Mouse (Mus musculus) myocyte (in vitro differentiated cells): ENCODE measurements around the gene Man2a2. TPM values are rescaled to one million over a fixed set of nuclear protein-coding genes. Genes with fewer than 3 reads are reported as not detected.

Experiments
- H3K27me3 ChIP-seq: one replicate; pipeline ENCODE4 v1.6.1; 2011; ENCODE audit not compliant: control insufficient read depth, insufficient read depth, insufficient read length
- H3K36me3 ChIP-seq: one replicate; pipeline ENCODE4 v1.6.1; 2011; ENCODE audit not compliant: control insufficient read depth, insufficient read depth
- H3K4me2 ChIP-seq: one replicate; pipeline ENCODE4 v1.6.1; 2011; ENCODE audit warnings: low read depth, control low read depth
- H3K4me3 ChIP-seq: one replicate; pipeline ENCODE4 v1.5.1; 2011; ENCODE audit warnings: mild to moderate bottlenecking, control low read depth, moderate library complexity
- H3K79me2 ChIP-seq: one replicate; pipeline ENCODE4 v1.6.1; 2011; ENCODE audit not compliant: control insufficient read depth, insufficient read depth
- H3ac ChIP-seq: one replicate; pipeline ENCODE4 v1.6.1; 2011; ENCODE audit not compliant: control insufficient read depth, insufficient read length
- CEBPB ChIP-seq: IDR thresholded peaks from 2 replicates; pipeline ENCODE4 v1.6.1; 2011; ENCODE audit warnings: mild to moderate bottlenecking, moderate library complexity; ENCODE audit not compliant: poor library complexity, insufficient read depth, severe bottlenecking
- E2F4 ChIP-seq: IDR thresholded peaks from one replicate; pipeline ENCODE4 v1.6.1; 2011; ENCODE audit warnings: mild to moderate bottlenecking, control low read depth, moderate library complexity; ENCODE audit not compliant: insufficient read depth
- MAX ChIP-seq: IDR thresholded peaks from one replicate; pipeline ENCODE4 v1.6.1; 2011; ENCODE audit warnings: low read depth, mild to moderate bottlenecking, control low read depth
- MYOD1 ChIP-seq, 3 experiments: IDR thresholded peaks; one replicate each; pipeline ENCODE4 v1.6.1; 2011; ENCODE audit warnings: control low read depth in 2 of 3, low read depth in 2 of 3, mild to moderate bottlenecking in 2 of 3, moderate library complexity in 1 of 3; ENCODE audit not compliant: insufficient read length in 2 of 3, control insufficient read depth in 1 of 3
- MYOG ChIP-seq, 3 experiments: IDR thresholded peaks; one replicate each; pipeline ENCODE4 v1.6.1; 2011; ENCODE audit warnings: control low read depth in 2 of 3, low read depth in 2 of 3, mild to moderate bottlenecking in 2 of 3; ENCODE audit not compliant: insufficient read length in 2 of 3, control insufficient read depth in 1 of 3, insufficient read depth in 1 of 3
- POLR2A ChIP-seq: IDR thresholded peaks from one replicate; pipeline ENCODE4 v1.6.1; 2011; ENCODE audit warnings: low read depth, mild to moderate bottlenecking, control low read depth, moderate library complexity; ENCODE audit not compliant: insufficient read length
- POLR2AphosphoS2 ChIP-seq: IDR thresholded peaks from one replicate; pipeline ENCODE4 v1.6.1; 2011; ENCODE audit warnings: low read depth, control low read depth; ENCODE audit not compliant: insufficient read length
- REST ChIP-seq: IDR thresholded peaks from one replicate; pipeline ENCODE4 v1.6.1; 2011; ENCODE audit warnings: mild to moderate bottlenecking, control low read depth, moderate library complexity; ENCODE audit not compliant: insufficient read depth, insufficient read length
- SRF ChIP-seq: IDR thresholded peaks from one replicate; pipeline ENCODE4 v1.6.1; 2011; ENCODE audit warnings: low read depth; ENCODE audit not compliant: control insufficient read depth, insufficient read length
- TCF12 ChIP-seq: IDR thresholded peaks from one replicate; pipeline ENCODE4 v1.6.1; 2011; ENCODE audit warnings: mild to moderate bottlenecking, control low read depth; ENCODE audit not compliant: poor library complexity, insufficient read depth, severe bottlenecking
- TCF3 ChIP-seq: IDR thresholded peaks from one replicate; pipeline ENCODE4 v1.6.1; 2011; ENCODE audit warnings: low read depth, control low read depth; ENCODE audit not compliant: insufficient read length
- USF1 ChIP-seq: IDR thresholded peaks from one replicate; pipeline ENCODE4 v1.6.1; 2011; ENCODE audit warnings: low read depth, mild to moderate bottlenecking, control low read depth, moderate library complexity
- polyA plus RNA-seq: library from polyadenylated mRNA; unstranded; fragments of >200 nt; fragmentation: generic; extraction: Trizol; gene quantifications from one replicate; pipeline ENCODE4 v1.2.1, GENCODE M21; 2012; ENCODE audit warnings: missing spikeins

Man2a2 gene
- polyA plus RNA-seq, 1 experiment = 35.7 TPM

DNA sequence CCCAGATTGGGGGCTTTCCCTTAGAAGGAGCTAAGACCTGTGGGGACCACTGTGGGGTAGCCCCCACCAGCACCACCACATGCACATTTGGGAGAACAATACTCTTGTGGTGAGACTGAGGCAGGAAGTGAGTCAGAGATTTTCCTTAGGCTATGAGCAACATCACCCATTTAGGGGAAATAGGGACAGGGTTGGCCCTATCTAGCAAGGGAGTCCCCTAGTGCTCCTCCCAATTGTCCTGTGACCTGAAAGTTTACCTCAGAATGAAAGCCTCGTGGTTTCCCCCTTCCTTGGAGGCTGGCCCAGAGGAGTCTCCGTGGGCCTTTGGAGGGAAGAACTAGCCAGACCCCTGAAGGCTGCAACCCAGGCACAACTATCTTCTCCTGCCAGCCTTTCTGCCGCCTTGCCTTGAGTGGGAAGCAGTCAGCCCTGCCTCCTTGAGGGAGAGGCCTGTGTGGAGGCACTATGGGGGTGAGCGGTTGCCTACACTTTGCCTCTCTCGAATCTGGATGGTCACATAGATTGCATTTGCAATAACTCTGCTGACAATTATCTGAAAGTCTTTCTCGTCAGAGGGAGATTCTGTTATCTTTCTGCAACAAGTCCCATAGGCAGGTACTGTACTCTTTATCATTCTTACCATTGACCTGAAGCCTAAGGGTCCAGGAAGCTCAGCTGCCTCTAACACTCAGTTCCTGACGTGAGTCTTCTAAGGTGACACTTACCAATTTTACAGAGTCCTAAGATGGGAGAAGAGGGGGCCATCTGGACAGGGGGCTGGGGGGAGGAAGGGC is 33.1 kb upstream of the Man2a2 start:
- peaks cover 27% of the 10 kb centered on the region for H3K79me2 ChIP-seq
- H3K4me2 ChIP-seq = peak overlapping the region; percentile 94
- H3K4me3 ChIP-seq = peak overlapping the region; percentile 61

DNA sequence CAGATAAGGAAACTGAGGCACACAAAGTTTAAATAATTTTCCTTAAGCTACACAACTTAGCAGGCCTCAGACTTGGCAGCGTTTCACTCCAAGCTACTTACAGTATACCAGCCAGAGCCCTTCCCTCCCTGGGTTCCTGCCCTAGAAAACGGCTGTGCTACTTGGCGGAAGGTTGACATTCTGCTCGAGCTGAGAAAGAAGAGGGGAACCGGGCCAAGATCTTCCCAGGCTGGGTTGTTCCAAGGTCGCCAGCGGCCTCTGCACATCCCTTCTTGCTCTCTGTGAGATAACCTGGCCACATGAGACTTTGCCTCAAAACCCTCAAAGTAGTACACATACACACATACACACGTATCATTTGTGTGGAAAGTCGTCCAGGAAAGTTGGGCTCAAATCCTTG is 32.4 kb upstream of the Man2a2 start:
- H3K79me2 ChIP-seq = peaks cover 35% of the 10 kb centered on the region
- H3K4me3 ChIP-seq = peak overlapping the region; percentile 61
- H3K4me2 ChIP-seq = peak overlapping the region; percentile 94
- peak overlapping the region; percentile 97 for H3ac ChIP-seq
- no peaks in the 10 kb centered on the region for H3K36me3 ChIP-seq
- TF ChIP-seq MAX = no peak
- TF ChIP-seq USF1 = no peak
- TF ChIP-seq E2F4 = no peak
- no peak for TF ChIP-seq POLR2A
- TF ChIP-seq REST = no peak
- no peaks in the 10 kb centered on the region for H3K27me3 ChIP-seq

More for the DNA sequence above, 33.1 kb upstream of the Man2a2 start:
- Histone ChIP-seq H3ac (no peak overlapping the region), H3K27me3 (no peaks in the 10 kb centered on the region), H3K36me3 (no peaks in the 10 kb centered on the region)
- TF ChIP-seq POLR2AphosphoS2 (peak; percentile 39), TCF3 (no peak), USF1 (no peak), SRF (no peak), CEBPB (peak; percentile 41; the same call in 1 of the 2 replicates), E2F4 (no peak)

DNA sequence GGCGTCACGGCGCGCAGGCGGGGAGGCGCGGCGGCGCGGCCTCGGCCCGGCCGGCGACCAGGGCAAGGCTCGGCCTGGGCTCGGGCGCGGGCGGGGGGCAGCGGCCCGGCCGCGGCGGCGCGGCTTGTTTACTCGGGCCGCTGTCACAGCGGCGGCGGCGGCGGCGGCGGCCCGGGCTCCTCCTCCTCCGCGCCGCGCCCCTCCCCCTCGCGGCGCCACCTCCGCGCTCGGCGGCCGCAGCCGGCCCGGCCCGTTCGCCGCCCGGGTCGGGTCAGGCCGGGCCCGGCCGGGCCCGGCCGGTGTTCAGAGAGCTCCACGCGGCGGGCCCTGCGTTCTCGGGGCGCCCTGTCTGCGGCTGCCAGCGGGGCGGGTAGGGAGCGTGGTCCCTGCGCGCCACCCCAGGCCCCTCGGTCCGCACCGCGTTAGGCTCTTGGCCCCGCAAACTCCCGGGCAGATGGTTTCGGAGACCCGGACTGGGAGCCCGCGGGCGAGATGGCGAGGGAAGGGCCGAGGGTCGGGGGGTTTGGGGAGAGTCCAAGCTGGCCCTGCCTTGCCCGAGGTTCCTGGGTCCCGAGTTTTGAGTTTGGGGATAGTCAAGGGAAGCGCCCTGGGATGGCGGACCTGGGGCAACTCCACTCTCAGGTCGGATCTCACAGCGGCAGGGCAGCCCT is 31.6 kb upstream of the Man2a2 start:
- H3K4me2 ChIP-seq = peak overlapping the region; percentile 94
- no peaks in the 10 kb centered on the region for H3K36me3 ChIP-seq
- H3K4me3 ChIP-seq = peak overlapping the region; percentile 61
- TF ChIP-seq CEBPB (no peak), REST (no peak), POLR2AphosphoS2 (peak; percentile 46), TCF3 (no peak), USF1 (no peak), POLR2A (peak; percentile 68), MYOD1 (IDR thresholded peaks at IDR 0.05; ENCODE audit: control insufficient read depth in 1 of 3, insufficient read length in 2 of 3, low read depth in 2 of 3) (no peak), SRF (no peak), TCF12 (no peak), MAX (no peak), MYOG (IDR thresholded peaks at IDR 0.05; ENCODE audit: control insufficient read depth in 1 of 3, insufficient read depth in 1 of 3, insufficient read length in 2 of 3, low read depth in 2 of 3) (no peak), E2F4 (no peak)
- H3K27me3 ChIP-seq = no peaks in the 10 kb centered on the region
- H3K79me2 ChIP-seq = peaks cover 38% of the 10 kb centered on the region
- H3ac ChIP-seq = peak overlapping the region; percentile 97

DNA sequence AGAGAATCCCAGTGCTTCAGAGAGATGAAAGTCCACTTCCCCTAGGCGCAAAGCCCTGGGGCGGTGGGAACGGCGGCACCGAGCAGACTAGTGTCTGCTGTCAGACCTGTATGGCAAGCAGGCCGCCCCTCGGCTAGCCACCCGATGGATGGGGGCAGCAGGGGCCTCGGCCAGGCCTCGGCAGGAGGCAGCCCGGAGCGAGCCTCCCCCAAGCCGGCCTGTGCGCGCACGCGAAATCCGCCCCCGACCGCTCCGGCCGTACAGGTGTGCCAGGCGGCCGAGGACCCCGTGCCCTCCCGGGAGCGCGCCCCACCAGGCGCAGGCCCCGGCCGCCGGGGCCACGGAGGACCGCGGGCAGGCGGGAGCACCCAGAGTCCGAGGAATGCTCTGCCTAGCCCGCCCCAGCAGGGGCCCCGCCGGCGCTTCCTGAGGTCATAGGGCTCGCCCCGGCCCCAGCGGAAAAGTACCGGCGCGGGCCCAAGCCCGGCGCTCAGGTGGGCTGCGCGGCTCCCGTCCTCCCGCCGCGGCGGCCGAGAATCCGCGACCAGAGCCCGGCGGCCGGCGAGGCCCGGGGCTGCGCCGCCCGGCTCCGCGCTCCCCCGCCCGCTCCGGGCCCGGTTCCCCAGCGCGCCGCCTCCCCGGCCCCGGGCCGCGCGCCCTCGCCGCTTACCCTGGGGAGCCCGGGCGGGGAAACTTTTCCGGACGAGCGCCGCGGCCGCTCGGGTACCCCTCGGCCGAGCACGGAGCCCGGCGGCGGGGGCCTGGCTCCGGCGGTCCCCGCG is 30.9 kb upstream of the Man2a2 start:
- Histone ChIP-seq H3K4me2 (peak overlapping the region; percentile 88), H3K36me3 (peaks cover 5% of the 10 kb centered on the region), H3K4me3 (peak overlapping the region; percentile 61), H3ac (peak overlapping the region; percentile 97), H3K79me2 (peaks cover 38% of the 10 kb centered on the region), H3K27me3 (no peaks in the 10 kb centered on the region)
- TF ChIP-seq REST (no peak), MAX (no peak), MYOG (IDR thresholded peaks at IDR 0.05; ENCODE audit: control insufficient read depth in 1 of 3, insufficient read depth in 1 of 3, insufficient read length in 2 of 3, low read depth in 2 of 3) (no peak), POLR2AphosphoS2 (peak; percentile 22)

DNA sequence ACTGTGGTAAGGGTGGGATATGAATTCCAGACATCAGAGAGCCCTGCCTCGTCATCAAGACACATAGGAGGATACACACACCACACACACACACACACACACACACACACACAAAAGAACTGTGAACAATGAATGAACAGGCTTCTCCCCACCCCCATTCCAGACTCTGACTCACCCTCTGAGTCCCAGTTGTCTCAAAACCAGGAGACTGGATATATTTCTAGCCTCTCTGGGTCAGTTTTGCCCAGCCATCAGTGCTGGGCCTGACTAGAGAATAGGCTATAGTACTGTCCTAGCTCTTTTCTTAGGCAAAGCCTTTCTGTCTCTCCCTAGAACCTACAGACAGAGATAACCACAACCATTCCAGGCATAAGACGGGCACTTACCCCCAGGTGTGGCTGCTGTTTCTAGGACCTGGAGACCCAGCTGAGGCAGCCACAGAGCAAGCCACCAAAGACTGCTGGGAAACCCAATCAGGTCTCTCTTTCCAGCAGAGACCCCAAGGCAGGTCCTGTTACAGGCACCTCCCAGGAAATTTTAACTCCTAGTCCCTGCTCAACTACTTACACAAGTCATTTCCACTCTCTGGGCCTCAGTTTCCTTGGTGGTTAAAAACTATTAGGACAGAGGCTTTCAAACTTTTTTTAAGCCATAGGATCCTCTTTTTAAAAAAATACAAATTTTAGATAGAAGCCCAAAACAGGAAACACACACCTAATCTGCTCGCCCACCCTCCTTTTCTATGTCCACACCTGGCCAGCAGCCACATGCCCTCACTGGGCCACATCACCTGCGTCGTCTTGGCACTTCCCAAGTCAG is 30.1 kb upstream of the Man2a2 start:
- Histone ChIP-seq H3K79me2 (peaks cover 38% of the 10 kb centered on the region), H3K27me3 (no peaks in the 10 kb centered on the region), H3K36me3 (peaks cover 9% of the 10 kb centered on the region), H3ac (peak overlapping the region; percentile 97), H3K4me2 (peak overlapping the region; percentile 88), H3K4me3 (peak overlapping the region; percentile 61)
- TF ChIP-seq REST (no peak), TCF12 (no peak), MAX (no peak), MYOG (IDR thresholded peaks at IDR 0.05; ENCODE audit: control insufficient read depth in 1 of 3, insufficient read depth in 1 of 3, insufficient read length in 2 of 3, low read depth in 2 of 3) (peak in 1 of 3 experiments; percentile 12), SRF (no peak), E2F4 (no peak), MYOD1 (IDR thresholded peaks at IDR 0.05; ENCODE audit: control insufficient read depth in 1 of 3, insufficient read length in 2 of 3, low read depth in 2 of 3) (peak in 1 of 3 experiments; percentile 33), CEBPB (no peak), USF1 (no peak), TCF3 (no peak), POLR2AphosphoS2 (no peak), POLR2A (peak; percentile 34)
